Mouse (Mus musculus) megakaryocyte progenitor cell, adult 5-6 weeks (primary cell): Measurements from ENCODE around the gene Olfr1438-ps1. TPM values are rescaled to one million over a fixed set of nuclear protein-coding genes. Genes with fewer than 3 reads are reported as not detected.
"Not testable (repeated sequence)": the region's sequence is repeated elsewhere in the genome, so short reads cannot be mapped to it uniquely, and the experiment has no call there.

Experiments
- ATAC-seq: replicated peaks from 2 replicates; pipeline ENCODE4 v1.8.0; 2016; ENCODE audit warnings: mild to moderate bottlenecking, moderate TSS enrichment, inconsistent platforms; ENCODE audit not compliant: poor library complexity
- total RNA-seq, 2 experiments: library from RNA; stranded (forward) in 1 of 2; stranded (reverse) in 1 of 2; fragments of 157-497, 149-512 nt in 1 of 2; fragments of 200-1000 nt in 1 of 2; gene quantifications; 2 replicates each; pipeline versions ENCODE4 v1.2.3 to v1.2.4; 2015 to 2017

Olfr1438-ps1 gene
- total RNA-seq (2015) (not detected in 2 replicates), total RNA-seq (2017) (not detected in 2 replicates)

GRCm38 (mm10) chr19:12335810-12336209 lies at the start of gene Olfr1438-ps1:
Gene Olfr1438-ps1, minus strand, starts transcription at chr19:12335910.
- no peak for ATAC-seq

- no peak for ATAC-seq
Measured at GRCm38 (mm10) chr19:12374465-12375025, 38.8 kb upstream of the Olfr1438-ps1 start.

- no peak for ATAC-seq
Measured at GRCm38 (mm10) chr19:12373004-12373403, 37.3 kb upstream of the Olfr1438-ps1 start.

GRCm38 (mm10) chr19:12325001-12325400 lies 10.7 kb downstream of the Olfr1438-ps1 start, which contains the start of gene Olfr1437:
Gene Olfr1437, minus strand, starts transcription at chr19:12325101.
- ATAC-seq, result no peak

GRCm38 (mm10) chr19:12299030-12299429 lies 36.7 kb downstream of the Olfr1438-ps1 start, which contains the start of gene Olfr1436:
Gene Olfr1436, minus strand, starts transcription at chr19:12299130.
- not testable (repeated sequence) for ATAC-seq

GRCm38 (mm10) chr19:12292979-12293378 lies 42.7 kb downstream of the Olfr1438-ps1 start:
- no peak for ATAC-seq

GRCm38 (mm10) chr19:12279554-12279953 lies 56.2 kb downstream of the Olfr1438-ps1 start, which contains the start of gene Olfr1434:
Gene Olfr1434, plus strand, starts transcription at chr19:12279854.
- no peak for ATAC-seq

Other genes with a start within 250 kb of the Olfr1438-ps1 start
- gene Olfr1426, start 243.9 kb downstream of the Olfr1438-ps1 start, total RNA-seq (2015), result not detected in 2 replicates
- gene Olfr1426, start 243.9 kb downstream of the Olfr1438-ps1 start, total RNA-seq (2017), result not detected in 2 replicates
- not detected in 2 replicates for gene Olfr1427, start 232.6 kb downstream of the Olfr1438-ps1 start, total RNA-seq (2015)
- not detected in 2 replicates for gene Olfr1427, start 232.6 kb downstream of the Olfr1438-ps1 start, total RNA-seq (2017)
- gene Olfr1428, start 220.0 kb downstream of the Olfr1438-ps1 start, total RNA-seq (2015), result not detected in 2 replicates
- not detected in 2 replicates for gene Olfr1428, start 220.0 kb downstream of the Olfr1438-ps1 start, total RNA-seq (2017)
- gene Olfr76, start 212.7 kb downstream of the Olfr1438-ps1 start, total RNA-seq (2015), result not detected in 2 replicates
- not detected in 2 replicates for gene Olfr76, start 212.7 kb downstream of the Olfr1438-ps1 start, total RNA-seq (2017)
- not detected in 2 replicates for gene Olfr1555-ps1, start 165.8 kb downstream of the Olfr1438-ps1 start, total RNA-seq (2015)
- gene Olfr1555-ps1, start 165.8 kb downstream of the Olfr1438-ps1 start, total RNA-seq (2017), result not detected in 2 replicates
- gene Olfr1431, start 135.3 kb downstream of the Olfr1438-ps1 start, total RNA-seq (2015), result not detected in 2 replicates
- not detected in 2 replicates for gene Olfr1431, start 135.3 kb downstream of the Olfr1438-ps1 start, total RNA-seq (2017)
- gene Olfr1432, start 103.3 kb downstream of the Olfr1438-ps1 start, total RNA-seq (2015), result not detected in 2 replicates
- not detected in 2 replicates for gene Olfr1432, start 103.3 kb downstream of the Olfr1438-ps1 start, total RNA-seq (2017)
- gene Olfr262, start 94.3 kb downstream of the Olfr1438-ps1 start, total RNA-seq (2015), result not detected in 2 replicates
- gene Olfr262, start 94.3 kb downstream of the Olfr1438-ps1 start, total RNA-seq (2017), result not detected in 2 replicates
- not detected in 2 replicates for gene Olfr235, start 74.9 kb downstream of the Olfr1438-ps1 start, total RNA-seq (2015)
- gene Olfr235, start 74.9 kb downstream of the Olfr1438-ps1 start, total RNA-seq (2017), result not detected in 2 replicates
- not detected in 2 replicates for gene Olfr1434, start 56.1 kb downstream of the Olfr1438-ps1 start, total RNA-seq (2015)
- gene Olfr1434, start 56.1 kb downstream of the Olfr1438-ps1 start, total RNA-seq (2017), result not detected in 2 replicates
- not detected in 2 replicates for gene Olfr1436, start 36.8 kb downstream of the Olfr1438-ps1 start, total RNA-seq (2015)
- gene Olfr1436, start 36.8 kb downstream of the Olfr1438-ps1 start, total RNA-seq (2017), result not detected in 2 replicates
- gene Olfr1437, start 10.8 kb downstream of the Olfr1438-ps1 start, total RNA-seq (2015), result not detected in 2 replicates
- gene Olfr1437, start 10.8 kb downstream of the Olfr1438-ps1 start, total RNA-seq (2017), result not detected in 2 replicates
- not detected in 2 replicates for gene Olfr1440, start 51.4 kb upstream of the Olfr1438-ps1 start, total RNA-seq (2015)
- gene Olfr1440, start 51.4 kb upstream of the Olfr1438-ps1 start, total RNA-seq (2017), result not detected in 2 replicates
- gene Olfr1441, start 81.5 kb upstream of the Olfr1438-ps1 start, total RNA-seq (2015), result not detected in 2 replicates
- gene Olfr1441, start 81.5 kb upstream of the Olfr1438-ps1 start, total RNA-seq (2017), result not detected in 2 replicates
- gene Pfpl, start 92.0 kb upstream of the Olfr1438-ps1 start, total RNA-seq (2015), result not detected in 2 replicates
- gene Pfpl, start 92.0 kb upstream of the Olfr1438-ps1 start, total RNA-seq (2017), result not detected in 2 replicates
- gene Mpeg1, start 124.9 kb upstream of the Olfr1438-ps1 start, total RNA-seq (2015), result 74.6 and 105 TPM in 2 replicates
- gene Mpeg1, start 124.9 kb upstream of the Olfr1438-ps1 start, total RNA-seq (2017), result 41.8 and 52.4 TPM in 2 replicates
- 41.4 and 46.5 TPM in 2 replicates for gene Dtx4, start 165.5 kb upstream of the Olfr1438-ps1 start, total RNA-seq (2015)
- gene Dtx4, start 165.5 kb upstream of the Olfr1438-ps1 start, total RNA-seq (2017), result 38.9 and 39.0 TPM in 2 replicates
- gene Fam111a, start 209.8 kb upstream of the Olfr1438-ps1 start, total RNA-seq (2015), result 193 and 210 TPM in 2 replicates
- 232 and 248 TPM in 2 replicates for gene Fam111a, start 209.8 kb upstream of the Olfr1438-ps1 start, total RNA-seq (2017)